Comparison of ENCODE assay signal across 25 mouse cellular contexts in genomic region chr5:139053176-139053575, GRCm38 (mm10). TPM values are rescaled to one million over a fixed set of nuclear protein-coding genes. Genes with fewer than 3 reads are reported as not detected.
A peak's percentile ranks its signal among the peaks of the same experiment; 100 is the strongest.
DNase-seq lines count a peak whose midpoint lies in the region; ATAC-seq and TF ChIP-seq lines count a peak whose summit lies in the region.
"Had no signal": no experiment of that assay in that cellular context is flagged by ENCODE, and none has a peak within 500 bp of the region (broad histone marks: within the 10 kb centered on the region; RNA-seq: fewer than 3 reads in every experiment).

No protein-coding gene starts in this region.

- no peak for TF ChIP-seq POLR2A in lung, adult 2 months (IDR thresholded peaks at IDR 0.05; ENCODE audit: borderline replicate concordance, extremely low read depth, low read depth, low read length)
- TF ChIP-seq POLR2A in kidney, adult 2 months (IDR thresholded peaks at IDR 0.05; ENCODE audit: low read depth, low read length), result no peak

- H3K27ac ChIP-seq in limb, embryonic 12.5 days, result no peak overlapping the region
- no peak overlapping the region for H3K27ac ChIP-seq in limb, embryonic 10.5 days
- no peak overlapping the region; the same call in 1 of the 2 replicates for H3K27ac ChIP-seq in stomach, postnatal 0 days (replicated peaks)
- H3K27ac ChIP-seq in kidney, adult 2 months (ENCODE audit: insufficient read depth, low read depth, low read length), result no peak overlapping the region
- H3K27ac ChIP-seq: heart, embryonic 10.5 days; heart, embryonic 15.5 days; hindbrain, embryonic 12.5 days; hindbrain, postnatal 0 days; intestine, embryonic 15.5 days; left cerebral cortex, adult 2 months; liver, embryonic 15.5 days had no signal

- peaks cover 9% of the 10 kb centered on the region for H3K4me1 ChIP-seq in limb, embryonic 12.5 days (replicated peaks)
- peaks cover 15% of the 10 kb centered on the region for H3K4me1 ChIP-seq in limb, embryonic 10.5 days
- no peaks in the 10 kb centered on the region for H3K4me1 ChIP-seq in lung, adult 2 months (ENCODE audit: control insufficient read depth, insufficient read depth, low read length)
- H3K4me1 ChIP-seq in stomach, postnatal 0 days (replicated peaks; ENCODE audit: control insufficient read depth, insufficient read depth), result no peaks in the 10 kb centered on the region
- H3K4me1 ChIP-seq in kidney, adult 2 months (ENCODE audit: control insufficient read depth, insufficient read depth, low read length), result no peaks in the 10 kb centered on the region
- H3K4me1 ChIP-seq: intestine, embryonic 15.5 days; liver, embryonic 15.5 days had no signal

- DNase-seq in limb, embryonic 10.5 days (ENCODE audit: low spot score), result no peak
- peak; percentile 38 for DNase-seq in lung, adult 2 months
- DNase-seq in lung, postnatal 25 days (ENCODE audit: low spot score), result peak; percentile 41
- no peak for DNase-seq in stomach, postnatal 0 days (ENCODE audit: low spot score)
- DNase-seq in kidney, adult 2 months, result no peak
- no peak for DNase-seq in natural killer cell, adult 2 months (ENCODE audit: low spot score in 2 of 2)
- DNase-seq: adrenal gland, postnatal 10 days; cerebellum, adult 9-10 months; cerebellum, postnatal 36 days; kidney, postnatal 25 days; left cerebral cortex, postnatal 4 days; liver had no signal

- H3K9me3 ChIP-seq in limb, embryonic 12.5 days, result no peaks in the 10 kb centered on the region
- H3K9me3 ChIP-seq in limb, embryonic 10.5 days (replicated peaks), result no peaks in the 10 kb centered on the region
- H3K9me3 ChIP-seq in stomach, postnatal 0 days (ENCODE audit: control insufficient read depth, low read length), result no peaks in the 10 kb centered on the region
- H3K9me3 ChIP-seq: heart, embryonic 10.5 days; heart, embryonic 15.5 days; hindbrain, embryonic 12.5 days; intestine, embryonic 15.5 days; liver, embryonic 15.5 days had no signal

- no peak for TF ChIP-seq CTCF in lung, adult 2 months (IDR thresholded peaks at IDR 0.05; ENCODE audit: insufficient read depth, low read length)
- no peak for TF ChIP-seq CTCF in stomach, postnatal 0 days (IDR thresholded peaks at IDR 0.05; ENCODE audit: low read depth)
- no peak for TF ChIP-seq CTCF in kidney, adult 2 months (conservative IDR thresholded peaks at IDR 0.05; ENCODE audit: insufficient read depth, insufficient read length, low read depth, low read length)

- no peaks in the 10 kb centered on the region for H3K27me3 ChIP-seq in limb, embryonic 12.5 days
- peaks cover 8% of the 10 kb centered on the region; the same call in 1 of the 2 replicates for H3K27me3 ChIP-seq in limb, embryonic 10.5 days (ENCODE audit: low read depth, poor library complexity, severe bottlenecking)
- H3K27me3 ChIP-seq in stomach, postnatal 0 days (ENCODE audit: control insufficient read depth, insufficient read depth, low read length), result no peaks in the 10 kb centered on the region
- no peaks in the 10 kb centered on the region for H3K27me3 ChIP-seq in kidney, adult 2 months (replicated peaks; ENCODE audit: control insufficient read depth, insufficient read depth, low read length)
- H3K27me3 ChIP-seq: heart, embryonic 15.5 days; hindbrain, embryonic 12.5 days; intestine, embryonic 15.5 days; liver, embryonic 15.5 days; Patski had no signal

- no peak overlapping the region for H3K4me3 ChIP-seq in limb, embryonic 12.5 days (replicated peaks)
- H3K4me3 ChIP-seq in limb, embryonic 10.5 days, result no peak overlapping the region
- no peak overlapping the region for H3K4me3 ChIP-seq in lung, adult 2 months (replicated peaks; ENCODE audit: extremely low read depth, low read depth, low read length)
- no peak overlapping the region for H3K4me3 ChIP-seq in stomach, postnatal 0 days (ENCODE audit: low read depth, low read length)
- H3K4me3 ChIP-seq in kidney, adult 2 months (ENCODE audit: insufficient read depth, low read depth, low read length), result no peak overlapping the region
- H3K4me3 ChIP-seq: heart, embryonic 10.5 days; heart, embryonic 15.5 days; hindbrain, embryonic 12.5 days; intestine, embryonic 15.5 days; left cerebral cortex, adult 2 months; liver, embryonic 15.5 days had no signal

- 0 out of 2 replicates have a peak, but pooled peaks have one; percentile 1 for ATAC-seq in limb, embryonic 12.5 days (ENCODE audit: insufficient number of reproducible peaks, insufficient read depth, low FRiP score, low TSS enrichment, low read depth)
- 0 out of 2 replicates have a peak, but pooled peaks have one; percentile 15 for ATAC-seq in stomach, postnatal 0 days (ENCODE audit: low FRiP score, low TSS enrichment)
- ATAC-seq in erythroblast, adult 5-6 weeks (replicated peaks; ENCODE audit: low FRiP score, poor library complexity, severe bottlenecking), result no peak
- ATAC-seq: forebrain, embryonic 16.5 days; hindbrain, postnatal 0 days; intestine, embryonic 15.5 days; Patski had no signal

- no peak overlapping the region for H3K4me2 ChIP-seq in limb, embryonic 12.5 days
- H3K4me2 ChIP-seq in stomach, postnatal 0 days (replicated peaks; ENCODE audit: low read depth), result no peak overlapping the region
- H3K4me2 ChIP-seq: heart, embryonic 15.5 days; hindbrain, embryonic 12.5 days; intestine, embryonic 15.5 days; liver, embryonic 15.5 days; midbrain, embryonic 11.5 days had no signal

- H3K36me3 ChIP-seq in limb, embryonic 12.5 days, result no peaks in the 10 kb centered on the region
- no peaks in the 10 kb centered on the region for H3K36me3 ChIP-seq in limb, embryonic 10.5 days
- no peaks in the 10 kb centered on the region for H3K36me3 ChIP-seq in stomach, postnatal 0 days (ENCODE audit: control insufficient read depth, insufficient read depth, low read length)
- no peaks in the 10 kb centered on the region for H3K36me3 ChIP-seq in kidney, adult 2 months (ENCODE audit: control insufficient read depth, insufficient read depth, low read length)
- H3K36me3 ChIP-seq: heart, embryonic 15.5 days; hindbrain, embryonic 12.5 days; intestine, embryonic 15.5 days; liver, embryonic 15.5 days had no signal

- TF ChIP-seq EP300 in stomach, postnatal 0 days (optimal IDR thresholded peaks at IDR 0.05), result no peak

- no peak overlapping the region for H3K9ac ChIP-seq in limb, embryonic 12.5 days (replicated peaks)
- no peak overlapping the region for H3K9ac ChIP-seq in stomach, postnatal 0 days (ENCODE audit: low read length)
- H3K9ac ChIP-seq: heart, embryonic 15.5 days; hindbrain, embryonic 12.5 days; intestine, embryonic 15.5 days; liver, embryonic 15.5 days had no signal

- WGBS in limb, embryonic 12.5 days, result 84% methylated on average over 10 of the region's 10 CpGs
- 89% methylated on average over 10 of the region's 10 CpGs for WGBS in limb, embryonic 10.5 days
- 68% methylated on average over 10 of the region's 10 CpGs for WGBS in lung, adult 2 months
- WGBS in stomach, postnatal 0 days, result 80% methylated on average over 10 of the region's 10 CpGs
- WGBS in kidney, adult 2 months, result 83% methylated on average over 10 of the region's 10 CpGs

RNA-seq across cellular contexts. Expression of gene Pdgfa, which starts 56.0 kb away (rescaled TPM):
- 36.1 and 39.7 TPM in 2 replicates for polyA plus RNA-seq in limb, embryonic 12.5 days (2016; fragmentation: Nextera tagmentation; extraction: Ambion mirVana)
- polyA plus RNA-seq in limb, embryonic 10.5 days (2016; fragmentation: Nextera tagmentation; extraction: Ambion mirVana), result 26.8 and 28.8 TPM in 2 replicates
- 91.5 and 105 TPM in 2 replicates for polyA plus RNA-seq in lung, adult 2 months (2012; rRNA removed)
- polyA plus RNA-seq in stomach, postnatal 0 days (2015; fragmentation: Nextera tagmentation; extraction: Ambion mirVana), result 56.5 and 60.4 TPM in 2 replicates
- 12.0 and 14.1 TPM in 2 replicates for polyA plus RNA-seq in kidney, adult 2 months (2012; rRNA removed)
- total RNA-seq in erythroblast, adult 5-6 weeks (2015; ENCODE audit: low replicate concordance), result not detected in 2 replicates
- total RNA-seq in erythroblast, adult 5-6 weeks (2017; ENCODE audit: low replicate concordance), result not detected in 2 replicates
- total RNA-seq: MEL had no signal

Comparison
In these comparisons a context has a peak if more than half of its experiments do, and no peak if none do; other contexts are left out.
1. DNase-seq: peak in lung, adult 2 months (single experiment) and lung, postnatal 25 days (single experiment); none in limb, embryonic 10.5 days (single experiment), stomach, postnatal 0 days (single experiment), kidney, adult 2 months (single experiment) and natural killer cell, adult 2 months (0 of 2).